Mouse (Mus musculus) testis, postnatal 14 days (tissue): ENCODE data around the gene Rpgrip1.

Experiments
- DNase-seq: peaks from one replicate; pipeline ENCODE4 v3.0.0; 2021; ENCODE audit warnings: low spot score

The Rpgrip1 gene

GRCm38 (mm10) chr14:52197156-52197878, 86.8 kb downstream of the Rpgrip1 start, which contains the start of gene Supt16:
Gene Supt16, minus strand, starts transcription at chr14:52197416.
- DNase-seq = peak; percentile 88

- DNase-seq = no peak
Observed at GRCm38 (mm10) chr14:52198141-52198540, 87.6 kb downstream of the Rpgrip1 start.

- DNase-seq = no peak
Observed at GRCm38 (mm10) chr14:52199412-52199811, 88.9 kb downstream of the Rpgrip1 start.
